Mouse (Mus musculus) common myeloid progenitor, adult 5-6 weeks (primary cell): Measurements from ENCODE around the gene Mfsd2b. TPM values are rescaled to one million over a fixed set of nuclear protein-coding genes. Genes with fewer than 3 reads are reported as not detected.

Experiments used
- ATAC-seq: replicated peaks from 2 replicates; pipeline ENCODE4 v1.8.0; 2016; ENCODE audit warnings: low read depth, mild to moderate bottlenecking, moderate TSS enrichment, inconsistent platforms; ENCODE audit not compliant: poor library complexity, severe bottlenecking
- total RNA-seq: library from RNA; stranded (forward); fragments of 200-1000, 187-1606 nt; gene quantifications from 2 replicates; pipeline ENCODE4 v1.2.3, GENCODE M21; 2017

Mfsd2b gene
- total RNA-seq, 1 experiment from 2014 or later: 78.7 TPM

DNA sequence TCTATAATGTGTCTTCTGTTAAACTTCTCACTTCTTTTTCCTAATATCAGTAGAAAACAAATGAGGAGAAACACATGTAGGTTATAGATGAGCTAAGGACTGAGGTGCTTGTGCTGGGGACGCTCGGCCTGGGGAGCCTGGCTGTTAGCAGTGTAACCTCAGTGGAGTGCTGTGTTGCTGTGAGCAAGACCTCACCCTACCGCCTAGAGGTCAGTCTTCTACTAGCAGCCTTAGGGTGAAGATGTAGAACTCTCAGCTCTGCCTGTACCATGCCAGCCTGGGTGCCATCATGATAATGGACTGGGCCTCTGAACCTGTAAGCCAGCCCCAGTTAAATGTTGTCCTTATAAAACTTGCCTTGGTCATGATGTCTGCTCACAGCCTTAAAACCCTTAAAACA lies 46.9 kb downstream of the Mfsd2b start:
- no peak for ATAC-seq

GRCm38 (mm10) chr12:4817361-4818101 lies 56.6 kb downstream of the Mfsd2b start, which contains the start of gene Sf3b6:
Sf3b6 (plus strand) TSS chr12:4817544.
- ATAC-seq: peak; percentile 96

DNA sequence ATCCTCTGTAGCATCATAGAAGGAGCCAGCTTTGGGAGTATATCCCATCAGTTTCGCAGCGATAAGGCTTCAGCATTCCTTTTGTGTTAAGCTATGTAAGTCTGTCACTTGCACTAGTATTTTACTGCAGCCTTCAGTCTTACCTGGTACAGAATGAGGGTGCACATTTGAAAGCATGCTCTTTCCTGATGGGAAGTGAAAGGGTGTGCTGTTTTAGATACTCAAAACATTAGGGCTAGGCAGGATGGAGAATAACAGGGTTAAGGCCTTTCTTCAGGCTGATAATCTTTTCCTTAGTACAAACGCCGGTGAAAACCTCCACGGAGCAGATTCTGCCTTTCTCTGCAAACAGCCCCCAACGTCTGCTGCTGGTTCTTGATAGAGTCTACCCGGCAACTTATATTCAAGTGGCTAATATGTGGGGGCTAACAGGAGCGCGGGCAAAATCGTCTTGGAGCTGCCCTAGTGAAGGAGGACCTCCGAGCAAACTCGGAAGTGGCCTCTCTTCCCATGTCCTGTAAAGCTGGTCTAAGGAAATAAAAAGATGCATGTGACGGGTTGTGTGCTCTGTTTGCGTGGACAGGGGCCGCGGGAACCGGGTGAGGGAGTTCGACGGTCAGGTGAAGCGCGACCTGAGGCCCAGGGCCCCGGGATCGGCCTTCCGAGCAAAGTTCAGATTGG lies 57.3 kb downstream of the Mfsd2b start:
- peak; percentile 48 for ATAC-seq

GRCm38 (mm10) chr12:4813636-4814035 lies 60.5 kb downstream of the Mfsd2b start:
- no peak for ATAC-seq

Other genes with a start within 250 kb of the Mfsd2b start
- gene Fam228a, start 135.9 kb downstream of the Mfsd2b start, total RNA-seq: 0.59 and 0.63 TPM in 2 replicates
- 1.2 and 7.0 TPM in 2 replicates for gene Pfn4, start 105.3 kb downstream of the Mfsd2b start, total RNA-seq
- 2.7 and 10.2 TPM in 2 replicates for gene Fam228b, start 105.1 kb downstream of the Mfsd2b start, total RNA-seq
- gene Sf3b6, start 56.8 kb downstream of the Mfsd2b start, total RNA-seq: 174 and 177 TPM in 2 replicates
- gene Fkbp1b, start 32.8 kb downstream of the Mfsd2b start, total RNA-seq: 2.8 and 8.4 TPM in 2 replicates
- 6.9 TPM in 2 replicates for gene Wdcp, start 31.1 kb downstream of the Mfsd2b start, total RNA-seq
- gene Ubxn2a, start 33.3 kb upstream of the Mfsd2b start, total RNA-seq: 45.1 and 78.5 TPM in 2 replicates
- 51.2 and 53.5 TPM in 2 replicates for gene Atad2b, start 43.0 kb upstream of the Mfsd2b start, total RNA-seq